Mouse (Mus musculus) heart, postnatal 0 days (tissue): ENCODE measurements around the gene Gm28308. TPM values are rescaled to one million over a fixed set of nuclear protein-coding genes. Genes with fewer than 3 reads are reported as not detected.

Experiments used
- ATAC-seq: fragments of 200-750 bp; cut with Nextera tagmentation; 2 replicates; pipeline ENCODE4 v1.8.0; 2017; ENCODE audit warnings: low read depth, moderate number of reproducible peaks, moderate library complexity; ENCODE audit not compliant: insufficient read depth
- DNase-seq: peaks from one replicate; pipeline ENCODE4 v3.0.0-alpha.2; 2016; ENCODE audit warnings: low spot score
- H3K27ac ChIP-seq: fragments of 300-500 bp; sonication (generic); 2 replicates; pipeline ENCODE4 v1.5.1; 2014; ENCODE audit warnings: low read depth, mild to moderate bottlenecking
- H3K27me3 ChIP-seq: fragments of 300-500 bp; sonication (generic); 2 replicates; pipeline ENCODE4 v1.6.1; 2014; ENCODE audit warnings: low read length, mixed read lengths; ENCODE audit not compliant: control insufficient read depth, insufficient read depth
- H3K36me3 ChIP-seq: fragments of 300-500 bp; sonication (generic); replicated peaks from 2 replicates; pipeline ENCODE4 v1.6.1; 2014; ENCODE audit warnings: low read length, mixed read lengths; ENCODE audit not compliant: control insufficient read depth, insufficient read depth
- H3K4me1 ChIP-seq: fragments of 300-500 bp; sonication (generic); 2 replicates; pipeline ENCODE4 v1.6.1; 2014; ENCODE audit warnings: antibody characterized with exemption; ENCODE audit not compliant: control insufficient read depth, insufficient read depth
- H3K4me2 ChIP-seq: fragments of 300-500 bp; sonication (generic); 2 replicates; pipeline ENCODE4 v1.6.1; 2014; ENCODE audit warnings: low read depth, mild to moderate bottlenecking, low read length, moderate library complexity
- H3K4me3 ChIP-seq: fragments of 300-500 bp; sonication (generic); 2 replicates; pipeline ENCODE4 v1.5.1; 2014; ENCODE audit warnings: low read depth, low read length
- H3K9ac ChIP-seq: fragments of 300-500 bp; sonication (generic); replicated peaks from 2 replicates; pipeline ENCODE4 v1.6.1; 2014; ENCODE audit warnings: low read depth, low read length, mixed read lengths
- H3K9me3 ChIP-seq: fragments of 300-500 bp; sonication (generic); replicated peaks from 2 replicates; pipeline ENCODE4 v1.6.1; 2016; ENCODE audit warnings: low read length; ENCODE audit not compliant: control insufficient read depth
- CTCF ChIP-seq: IDR thresholded peaks from 2 replicates; pipeline ENCODE4 v1.5.1; 2016; ENCODE audit warnings: antibody characterized with exemption, control low read depth, low read depth
- EP300 ChIP-seq: IDR thresholded peaks from 2 replicates; pipeline ENCODE4 v1.6.1; 2016; ENCODE audit warnings: antibody characterized with exemption, low read depth
- WGBS: fragments of 180-500 bp; shearing (Covaris S2); extraction: QIAGEN DNeasy Blood & Tissue Kit; methylation state at CpG from one replicate; pipeline ENCODE4 v1.1.7; 2014; 5-methylcytosine and 5-hydroxymethylcytosine counted together
- polyA plus RNA-seq: library from polyadenylated mRNA; unstranded; fragments of >200 nt; fragmentation: Nextera tagmentation; extraction: Ambion mirVana; gene quantifications from 2 replicates; pipeline ENCODE4 v1.2.1, GENCODE M21; 2015
- total RNA-seq: library from RNA; depleted of rRNA; stranded (reverse); fragments of >200 nt; gene quantifications from 2 replicates; pipeline ENCODE4 v1.2.3, GENCODE M21; 2014; ENCODE audit warnings: low replicate concordance

Gm28308 gene
- total and polyA plus RNA-seq, 2 experiments from 2014 or later: not detected

DNA sequence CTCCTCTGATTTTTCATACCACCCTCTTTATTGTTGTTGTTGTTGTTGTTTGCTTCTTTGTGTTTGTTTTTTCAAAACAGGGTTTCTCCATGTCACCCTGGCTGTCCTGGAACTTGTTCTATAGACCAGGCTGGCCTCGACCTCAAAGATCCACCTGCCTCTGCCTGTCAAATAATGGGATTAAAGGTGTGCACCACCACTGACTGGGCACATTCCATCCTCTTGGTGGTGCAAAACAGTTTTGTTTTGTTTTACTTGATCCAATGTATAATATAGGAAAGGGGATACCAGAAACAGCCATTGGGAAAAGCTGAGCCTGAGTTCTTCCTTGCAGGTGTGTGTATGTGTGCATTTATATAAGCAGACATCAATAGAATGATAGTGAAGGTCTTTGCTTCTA lies 26.6 kb downstream of the Gm28308 start:
- no peak overlapping the region for H3K27ac ChIP-seq
- 24% methylated on average over 1 of the region's 1 CpGs for WGBS

GRCm38 (mm10) chr6:52185834-52186233 lies 27.3 kb downstream of the Gm28308 start:
- Histone ChIP-seq H3K4me3 (no peak overlapping the region), H3K4me1 (no peaks in the 10 kb centered on the region), H3K27ac (no peak overlapping the region), H3K27me3 (peaks cover 100% of the 10 kb centered on the region), H3K4me2 (no peak overlapping the region), H3K36me3 (no peaks in the 10 kb centered on the region), H3K9ac (no peak overlapping the region), H3K9me3 (no peaks in the 10 kb centered on the region)
- ATAC-seq (no peak), DNase-seq (no peak)
- WGBS: 19% methylated on average over 3 of the region's 3 CpGs
- TF ChIP-seq CTCF: no peak
- TF ChIP-seq EP300: no peak

More for the DNA sequence above, 26.6 kb downstream of the Gm28308 start:
- Histone ChIP-seq H3K4me3 (no peak overlapping the region), H3K4me2 (no peak overlapping the region), H3K4me1 (no peaks in the 10 kb centered on the region), H3K27me3 (peaks cover 100% of the 10 kb centered on the region), H3K9me3 (no peaks in the 10 kb centered on the region), H3K9ac (no peak overlapping the region), H3K36me3 (no peaks in the 10 kb centered on the region)
- no peak for ATAC-seq
- no peak for TF ChIP-seq EP300
- TF ChIP-seq CTCF: no peak
- DNase-seq: no peak

- no peak overlapping the region for H3K4me2 ChIP-seq
- H3K4me1 ChIP-seq: no peaks in the 10 kb centered on the region
- no peak for DNase-seq
- H3K36me3 ChIP-seq: no peaks in the 10 kb centered on the region
- 6% methylated on average over 19 of the region's 19 CpGs for WGBS
- no peak for ATAC-seq
- no peak overlapping the region for H3K9ac ChIP-seq
- no peak for TF ChIP-seq CTCF
- TF ChIP-seq EP300: no peak
- peaks cover 100% of the 10 kb centered on the region for H3K27me3 ChIP-seq
- no peaks in the 10 kb centered on the region for H3K9me3 ChIP-seq
- H3K4me3 ChIP-seq: no peak overlapping the region
- no peak overlapping the region for H3K27ac ChIP-seq
These were observed 27.9 kb downstream of the Gm28308 start for GRCm38 (mm10) chr6:52185222-52185621.

DNA sequence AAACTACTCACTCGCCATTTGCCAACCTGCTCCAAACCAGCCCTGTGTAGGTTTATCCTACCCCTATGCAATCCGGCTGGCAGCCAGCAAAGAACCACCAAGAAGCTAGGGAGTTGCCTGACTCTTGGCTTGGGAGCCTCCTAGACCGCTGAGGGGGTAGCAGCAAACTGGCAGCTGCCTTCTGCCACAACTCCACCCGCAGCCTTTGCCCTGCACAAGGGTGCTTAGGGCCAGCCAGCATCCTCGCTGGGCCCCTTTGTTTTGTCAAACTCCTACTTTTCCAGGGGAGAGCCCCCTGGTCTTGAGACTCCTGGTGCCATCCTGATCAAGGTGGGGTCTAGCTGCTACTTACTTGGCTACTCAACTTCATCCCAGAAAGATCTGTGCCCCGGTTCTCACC lies 28.5 kb downstream of the Gm28308 start:
- Histone ChIP-seq H3K4me3 (no peak overlapping the region), H3K4me2 (no peak overlapping the region), H3K36me3 (no peaks in the 10 kb centered on the region), H3K27me3 (peaks cover 100% of the 10 kb centered on the region), H3K4me1 (no peaks in the 10 kb centered on the region), H3K27ac (no peak overlapping the region), H3K9me3 (no peaks in the 10 kb centered on the region), H3K9ac (no peak overlapping the region)
- DNase-seq (no peak), ATAC-seq (no peak)
- WGBS: 6% methylated on average over 6 of the region's 6 CpGs
- TF ChIP-seq CTCF (no peak), EP300 (no peak)

- H3K27me3 ChIP-seq: peaks cover 100% of the 10 kb centered on the region
- DNase-seq (no peak), ATAC-seq (no peak)
- no peaks in the 10 kb centered on the region for H3K4me1 ChIP-seq
- no peak overlapping the region for H3K9ac ChIP-seq
- no peak overlapping the region for H3K4me3 ChIP-seq
- H3K27ac ChIP-seq: no peak overlapping the region
- TF ChIP-seq CTCF (no peak), EP300 (no peak)
- no peaks in the 10 kb centered on the region for H3K9me3 ChIP-seq
- 18% methylated on average over 10 of the region's 10 CpGs for WGBS
- H3K4me2 ChIP-seq: no peak overlapping the region
- no peaks in the 10 kb centered on the region for H3K36me3 ChIP-seq
These were observed 29.6 kb downstream of the Gm28308 start for GRCm38 (mm10) chr6:52183311-52184080.

DNA sequence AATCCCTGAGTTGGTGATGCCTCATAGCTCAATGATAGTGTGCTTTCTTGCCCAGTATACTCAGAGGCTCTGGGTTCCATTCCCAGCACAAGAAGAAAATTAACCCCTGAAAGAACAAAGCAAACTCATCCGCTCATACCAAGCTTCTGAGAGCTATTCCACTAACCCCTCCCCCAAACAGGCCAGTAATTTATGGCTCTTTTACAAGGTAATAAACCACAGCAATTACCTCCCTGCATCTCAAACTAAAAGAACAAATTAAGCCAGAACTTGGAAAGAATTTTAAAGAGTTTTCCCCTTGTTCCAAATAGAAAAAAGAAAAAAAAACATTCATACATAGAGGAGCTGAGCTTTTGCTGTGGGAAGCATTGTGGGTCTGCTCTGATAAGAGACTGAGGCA lies 30.3 kb downstream of the Gm28308 start:
- Histone ChIP-seq H3K4me1 (no peaks in the 10 kb centered on the region), H3K36me3 (no peaks in the 10 kb centered on the region), H3K27me3 (peaks cover 100% of the 10 kb centered on the region), H3K9ac (no peak overlapping the region), H3K4me2 (no peak overlapping the region), H3K9me3 (no peaks in the 10 kb centered on the region), H3K27ac (no peak overlapping the region), H3K4me3 (no peak overlapping the region)
- ATAC-seq (no peak), DNase-seq (no peak)
- WGBS: 19% methylated on average over 1 of the region's 1 CpGs
- TF ChIP-seq EP300: no peak
- no peak for TF ChIP-seq CTCF
